Mouse (Mus musculus): ENCODE results near the gene Gm12216. TPM values are rescaled to one million over a fixed set of nuclear protein-coding genes. Genes with fewer than 3 reads are reported as not detected.
A peak's percentile ranks its signal among the peaks of the same experiment; 100 is the strongest.

Gene Gm12216
- polyA plus RNA-seq, 1 experiment from 2014 or later, result 24.2 TPM

DNA sequence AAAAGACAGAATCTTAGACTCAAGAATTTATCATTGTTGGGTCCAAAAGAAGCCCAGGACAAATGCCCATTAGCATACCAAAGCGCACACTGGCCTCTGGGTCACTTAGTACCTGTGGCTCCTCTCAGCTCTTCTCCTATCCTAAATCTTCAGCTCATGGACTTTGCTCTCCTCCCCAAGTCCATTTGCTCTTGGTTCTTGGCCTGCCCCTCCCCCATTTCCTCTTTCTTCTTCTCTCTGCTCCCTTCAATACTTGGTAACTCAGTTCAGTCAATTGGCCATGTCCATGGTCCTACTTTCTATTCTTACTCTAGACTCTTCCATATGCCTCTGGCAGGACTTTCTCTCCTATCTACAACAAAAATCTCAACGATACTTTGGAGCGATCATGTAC is 37.1 kb downstream of the Gm12216 start:
- DNase-seq (ENCODE audit: low spot score), result no peak

GRCm38 (mm10) chr11:53821230-53821944 is 37.7 kb downstream of the Gm12216 start:
- DNase-seq (ENCODE audit: low spot score), result no peak

GRCm38 (mm10) chr11:53820516-53821170 is 38.4 kb downstream of the Gm12216 start:
- DNase-seq (ENCODE audit: low spot score), result no peak

- DNase-seq (ENCODE audit: low spot score), result no peak
These were observed 39.5 kb downstream of the Gm12216 start for GRCm38 (mm10) chr11:53819511-53819910.

GRCm38 (mm10) chr11:53818794-53819193 is 40.3 kb downstream of the Gm12216 start:
- DNase-seq (ENCODE audit: low spot score), result no peak

DNA sequence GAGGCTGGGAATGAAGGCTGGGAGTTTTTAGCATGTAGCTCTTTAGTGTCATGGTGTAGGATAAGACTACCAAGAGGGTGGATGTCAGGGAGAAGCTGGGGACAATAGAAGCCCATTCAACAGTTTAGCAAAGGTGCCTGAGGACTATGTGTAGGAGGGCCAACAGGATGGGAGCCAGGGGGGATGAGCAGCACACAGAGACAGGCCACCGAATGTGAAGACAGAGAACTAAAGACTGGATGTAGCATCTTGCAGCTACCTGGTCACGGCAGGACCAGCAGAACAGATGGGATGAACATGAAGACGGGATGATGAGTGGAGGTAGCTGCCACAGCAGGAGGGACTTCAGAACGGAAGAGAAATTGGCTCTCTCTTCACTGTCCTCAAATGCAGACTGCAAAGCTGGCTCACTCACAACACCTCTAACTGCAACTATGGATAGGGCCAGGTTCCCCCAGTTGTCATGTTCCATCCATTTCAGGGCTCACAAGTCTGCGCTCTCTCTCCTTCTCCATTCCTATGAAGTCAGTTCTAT is 42.1 kb downstream of the Gm12216 start:
- DNase-seq (ENCODE audit: low spot score), result no peak

DNA sequence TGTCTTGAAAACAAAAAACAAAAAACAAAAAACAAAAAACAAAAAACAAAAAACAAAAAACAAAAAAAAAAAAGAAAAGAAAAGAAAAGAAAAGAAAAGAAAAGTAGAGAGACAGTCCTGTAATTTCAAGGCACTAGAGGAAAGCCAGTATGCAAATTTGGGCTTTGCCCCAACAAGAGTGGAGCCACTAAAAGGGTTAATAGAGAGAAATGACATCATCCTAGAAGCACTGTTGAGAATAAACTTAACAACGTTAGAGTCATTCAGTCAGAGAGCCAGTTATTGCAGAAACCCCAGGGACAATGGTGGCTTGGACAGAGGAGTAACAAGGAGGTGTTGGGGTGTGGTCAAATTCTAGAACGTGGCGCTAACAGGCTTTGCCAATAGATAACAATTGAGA is 44.2 kb downstream of the Gm12216 start:
- no peak for DNase-seq (ENCODE audit: low spot score)

GRCm38 (mm10) chr11:53813001-53813868 is 45.8 kb downstream of the Gm12216 start:
- DNase-seq (ENCODE audit: low spot score), result no peak

DNA sequence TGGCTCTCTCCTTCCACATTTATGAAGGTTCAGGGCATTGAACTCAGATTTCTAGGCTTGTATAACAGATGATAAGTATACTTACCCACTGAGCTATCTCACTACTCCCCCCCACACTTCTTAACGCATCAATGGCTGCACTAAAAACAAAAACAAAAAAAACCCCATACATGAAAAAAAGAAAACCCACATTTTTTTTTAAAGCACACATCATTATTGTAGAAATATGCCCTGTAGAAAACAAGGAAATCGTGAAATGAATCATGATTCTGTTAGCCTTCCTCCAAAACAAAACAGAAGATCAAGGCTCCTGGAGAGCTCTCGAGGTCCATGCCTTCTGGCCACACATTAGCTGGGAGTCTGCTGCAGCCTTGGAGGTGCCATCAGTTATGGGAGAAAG is 47.7 kb downstream of the Gm12216 start:
- DNase-seq (ENCODE audit: low spot score), result no peak

DNA sequence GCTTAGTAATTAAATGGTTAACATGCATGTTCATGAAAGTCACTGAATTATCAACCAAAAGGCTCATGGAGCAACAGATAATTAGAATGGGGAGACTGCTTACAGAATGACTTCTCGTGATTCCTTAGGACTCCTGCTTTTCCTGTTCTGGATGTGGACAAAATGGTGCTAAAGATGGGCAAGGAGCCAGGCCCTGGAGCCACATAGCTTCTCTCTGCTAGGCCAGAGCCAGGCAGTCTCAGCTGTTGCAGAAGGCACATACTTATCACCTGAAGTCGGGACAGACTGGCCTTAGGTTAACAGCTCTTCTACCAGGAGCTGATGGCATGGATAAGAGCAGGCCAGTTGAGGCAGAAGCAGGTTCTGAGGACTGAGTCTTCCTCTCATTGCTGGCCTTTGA is 48.3 kb downstream of the Gm12216 start:
- no peak for DNase-seq (ENCODE audit: low spot score)

GRCm38 (mm10) chr11:53810156-53810555 is 48.9 kb downstream of the Gm12216 start:
- DNase-seq (ENCODE audit: low spot score), result no peak

DNA sequence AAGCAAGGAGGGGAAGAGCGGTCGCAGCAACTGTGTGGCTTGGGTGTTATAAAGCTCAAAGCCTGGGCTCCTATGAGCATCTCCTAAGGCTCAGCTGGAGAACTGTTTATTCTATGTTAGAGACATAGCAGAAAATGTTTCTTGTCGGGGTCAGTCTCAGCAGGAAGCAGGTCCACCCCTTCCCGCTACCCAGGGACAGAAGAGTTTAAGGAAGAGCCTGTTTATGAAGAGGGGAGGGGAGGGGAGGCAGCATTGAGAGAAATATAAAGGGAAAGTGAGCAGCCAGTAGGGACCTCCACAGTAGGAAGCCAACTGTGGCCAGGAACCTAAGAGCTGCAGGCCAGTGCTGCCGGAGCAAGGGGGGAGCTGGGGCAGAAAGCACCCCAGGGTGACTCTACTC is 49.7 kb downstream of the Gm12216 start:
- no peak for DNase-seq (ENCODE audit: low spot score)

GRCm38 (mm10) chr11:53805786-53806185 is 53.3 kb downstream of the Gm12216 start:
- DNase-seq (ENCODE audit: low spot score), result no peak

- DNase-seq (ENCODE audit: low spot score), result no peak
These were observed 54.3 kb downstream of the Gm12216 start for GRCm38 (mm10) chr11:53804569-53805344.

- DNase-seq (ENCODE audit: low spot score), result no peak
These were observed 55.6 kb downstream of the Gm12216 start for GRCm38 (mm10) chr11:53803494-53803893.

DNA sequence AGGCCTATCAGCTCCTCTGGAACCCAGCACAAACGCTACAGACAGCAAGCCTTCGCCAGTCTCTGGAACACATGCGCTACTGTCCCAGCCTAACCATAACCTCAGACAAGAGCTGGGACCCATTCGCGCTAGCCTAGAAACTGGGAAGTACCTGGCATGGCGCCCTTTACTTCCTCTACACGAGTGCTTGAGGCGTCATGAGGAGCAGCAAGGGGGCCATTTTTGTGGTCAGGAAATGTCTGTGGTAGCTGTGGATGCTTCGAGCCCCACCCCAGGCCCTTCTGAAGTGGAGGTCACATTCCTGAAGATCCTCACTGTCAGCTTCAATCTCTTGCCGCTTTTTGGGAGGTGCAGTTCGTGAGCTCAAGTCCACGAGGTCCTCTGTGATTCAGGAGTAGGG is 56.0 kb downstream of the Gm12216 start:
- peak; percentile 43 for DNase-seq (ENCODE audit: low spot score)

- DNase-seq (ENCODE audit: low spot score), result no peak
These were observed 58.1 kb downstream of the Gm12216 start for GRCm38 (mm10) chr11:53800975-53801374.

DNA sequence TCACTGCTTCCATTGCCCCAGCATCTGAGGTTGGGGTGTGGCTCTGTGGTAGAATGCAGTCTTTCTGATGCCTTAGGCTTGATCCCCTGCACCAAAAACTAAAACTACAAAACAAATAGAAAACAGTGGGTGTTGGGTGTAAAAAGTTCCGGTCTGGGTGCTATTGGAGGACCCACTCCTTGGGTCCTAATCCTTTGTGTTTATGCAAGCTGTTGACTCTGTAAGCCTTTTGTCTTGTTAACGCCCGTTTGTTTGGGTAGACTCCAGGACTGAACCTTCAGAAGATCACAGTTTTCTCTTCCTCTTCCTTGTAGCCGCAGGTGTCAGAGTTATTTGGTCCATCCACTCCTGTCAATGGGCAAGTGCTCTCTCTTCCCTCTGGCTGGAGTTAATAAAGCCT is 59.0 kb downstream of the Gm12216 start:
- DNase-seq (ENCODE audit: low spot score), result no peak

GRCm38 (mm10) chr11:53798041-53798711 is 60.9 kb downstream of the Gm12216 start:
- DNase-seq (ENCODE audit: low spot score), result no peak

GRCm38 (mm10) chr11:53797386-53797920 is 61.6 kb downstream of the Gm12216 start:
- DNase-seq (ENCODE audit: low spot score), result no peak

Measured in thymus, postnatal 0 days (tissue).